In the genomic region with DNA sequence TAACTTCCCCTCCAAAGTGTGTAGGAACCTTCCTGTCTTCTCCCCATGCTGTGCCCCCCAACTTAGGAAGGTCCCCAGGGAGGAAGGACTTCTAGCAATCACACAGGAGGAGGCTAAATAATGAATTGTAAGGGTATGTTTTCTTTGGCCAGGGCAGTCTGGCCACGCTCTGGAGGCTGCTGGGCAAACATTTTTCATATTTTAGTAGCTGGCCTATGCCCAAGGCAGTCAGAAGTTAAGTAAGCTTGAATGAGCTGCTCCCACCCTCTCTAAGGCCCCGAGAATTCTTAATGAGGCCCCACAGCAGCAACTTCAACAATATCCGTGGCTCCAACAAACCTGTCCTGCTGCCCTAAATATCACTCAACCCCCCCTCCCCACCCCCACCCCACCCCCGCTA, we compare ENCODE assay signal across 11 mouse cellular contexts. TPM values are rescaled to one million over a fixed set of nuclear protein-coding genes. Genes with fewer than 3 reads are reported as not detected.
A peak's percentile ranks its signal among the peaks of the same experiment; 100 is the strongest.
DNase-seq lines count a peak whose midpoint lies in the region; ATAC-seq lines count a peak whose summit lies in the region.
"Had no signal": no experiment of that assay in that cellular context is flagged by ENCODE, and none has a peak within 500 bp of the region (broad histone marks: within the 10 kb centered on the region; RNA-seq: fewer than 3 reads in every experiment).

No protein-coding gene starts in this region.

- peaks cover 36 to 59% of the 10 kb centered on the region in 2 experiments for H3K4me1 ChIP-seq in heart, embryonic 14.5 days (ENCODE audit: control insufficient read depth in 2 of 2, insufficient read depth in 2 of 2, low read length in 2 of 2)
- H3K4me1 ChIP-seq in limb, embryonic 15.5 days, result peaks cover 69% of the 10 kb centered on the region

- 39% methylated on average over 4 of the region's 4 CpGs for WGBS in heart, embryonic 14.5 days
- 8% methylated on average over 4 of the region's 4 CpGs for WGBS in limb, embryonic 15.5 days

- no peaks in the 10 kb centered on the region for H3K27me3 ChIP-seq in heart, embryonic 14.5 days (ENCODE audit: control insufficient read depth, insufficient read depth, low read length)
- H3K27me3 ChIP-seq in limb, embryonic 15.5 days, result no peaks in the 10 kb centered on the region

- H3K27ac ChIP-seq in heart, embryonic 14.5 days (replicated peaks in 1 of 2; ENCODE audit: control insufficient read depth in 1 of 2, insufficient read depth in 1 of 2, low read depth in 2 of 2, low read length in 2 of 2), result peak overlapping the region in 1 of 2 experiments; percentile 46; a peak in 1 of 4 replicates
- H3K27ac ChIP-seq in limb, embryonic 15.5 days, result peak overlapping the region; percentile 34
- H3K27ac ChIP-seq: left cerebral cortex, adult 2 months had no signal

- H3K9me3 ChIP-seq in heart, embryonic 14.5 days (ENCODE audit: control insufficient read depth, low read length), result no peaks in the 10 kb centered on the region
- no peaks in the 10 kb centered on the region for H3K9me3 ChIP-seq in limb, embryonic 15.5 days
- H3K9me3 ChIP-seq: G1E had no signal

- H3K4me3 ChIP-seq in heart, embryonic 14.5 days (ENCODE audit: control insufficient read depth in 1 of 2, insufficient read depth in 1 of 2, low read depth in 1 of 2, low read length in 2 of 2), result no peak overlapping the region
- H3K4me3 ChIP-seq in limb, embryonic 15.5 days, result no peak overlapping the region
- H3K4me3 ChIP-seq: left cerebral cortex, adult 2 months had no signal

- peak overlapping the region; percentile 26 for H3K4me2 ChIP-seq in heart, embryonic 14.5 days (ENCODE audit: low read length)
- peak overlapping the region; percentile 14 for H3K4me2 ChIP-seq in limb, embryonic 15.5 days

- peak overlapping the region; percentile 39; the same call in 1 of the 2 replicates for H3K9ac ChIP-seq in heart, embryonic 14.5 days (ENCODE audit: low read length)
- no peak overlapping the region for H3K9ac ChIP-seq in limb, embryonic 15.5 days

- no peak for ATAC-seq in heart, embryonic 14.5 days (ENCODE audit: insufficient number of reproducible peaks, insufficient read depth, low FRiP score, low read depth)
- ATAC-seq in limb, embryonic 15.5 days (ENCODE audit: insufficient number of reproducible peaks, low FRiP score, low TSS enrichment, low read depth), result no peak

- intact Hi-C loops in heart, postnatal 14 days (cut with DNase I), result loop anchor here (1.0 kb wide), 1 partner anchor 8 kb away; no protein-coding TSS in a partner anchor

- no peak for DNase-seq in heart, postnatal 14 days
- DNase-seq in Muller cell, postnatal 12 days (ENCODE audit: inconsistent ontology term), result peak; percentile 71
- peak; percentile 40 for DNase-seq in kidney, adult 18-20 months
- no peak for DNase-seq in ovary, postnatal 10 days (ENCODE audit: low spot score)
- no peak for DNase-seq in left cerebral cortex, adult 9 months (ENCODE audit: low spot score in 2 of 2)
- no peak for DNase-seq in right cerebral cortex, postnatal 25 days
- DNase-seq: gastrocnemius, postnatal 25 days had no signal

- H3K36me3 ChIP-seq in heart, embryonic 14.5 days (ENCODE audit: control insufficient read depth, insufficient read depth, low read length), result no peaks in the 10 kb centered on the region
- no peaks in the 10 kb centered on the region for H3K36me3 ChIP-seq in limb, embryonic 15.5 days
- H3K36me3 ChIP-seq: G1E had no signal

RNA-seq across cellular contexts. Expression of a gene that starts 16.5 kb away (rescaled TPM):
- 12.8 and 21.3 TPM in 2 replicates for polyA plus RNA-seq in heart, embryonic 14.5 days (2014; fragmentation: Nextera tagmentation; extraction: Ambion mirVana)
- 1 to 10 TPM; 9.1 to 9.2 TPM for total RNA-seq in heart, postnatal 14 days (2021)
- polyA plus RNA-seq in limb, embryonic 15.5 days (2015; fragmentation: Nextera tagmentation; extraction: Ambion mirVana), result 122 and 123 TPM in 2 replicates

RNA-seq across cellular contexts. Expression of a gene that starts 33.0 kb away (rescaled TPM):
- polyA plus RNA-seq in heart, embryonic 14.5 days (2014; fragmentation: Nextera tagmentation; extraction: Ambion mirVana), result 20.3 and 21.4 TPM in 2 replicates
- 10 to 100 TPM; 24.5 to 25.3 TPM for total RNA-seq in heart, postnatal 14 days (2021)
- 20.5 and 22.3 TPM in 2 replicates for polyA plus RNA-seq in limb, embryonic 15.5 days (2015; fragmentation: Nextera tagmentation; extraction: Ambion mirVana)

RNA-seq across cellular contexts. Expression of a gene that starts 33.2 kb away (rescaled TPM):
- 116 and 122 TPM in 2 replicates for polyA plus RNA-seq in heart, embryonic 14.5 days (2014; fragmentation: Nextera tagmentation; extraction: Ambion mirVana)
- total RNA-seq in heart, postnatal 14 days (2021), result 100 to 1,000 TPM; 106 to 121 TPM
- polyA plus RNA-seq in limb, embryonic 15.5 days (2015; fragmentation: Nextera tagmentation; extraction: Ambion mirVana), result 88.4 and 91.3 TPM in 2 replicates

RNA-seq across cellular contexts. Expression of a gene that starts 37.3 kb away (rescaled TPM):
- 31.3 and 34.3 TPM in 2 replicates for polyA plus RNA-seq in heart, embryonic 14.5 days (2014; fragmentation: Nextera tagmentation; extraction: Ambion mirVana)
- 10 to 100 TPM; 30.3 to 37.6 TPM for total RNA-seq in heart, postnatal 14 days (2021)
- 53.4 and 63.3 TPM in 2 replicates for polyA plus RNA-seq in limb, embryonic 15.5 days (2015; fragmentation: Nextera tagmentation; extraction: Ambion mirVana)

RNA-seq across cellular contexts. Expression of a gene that starts 56.8 kb away (rescaled TPM):
- 15.6 and 17.8 TPM in 2 replicates for polyA plus RNA-seq in heart, embryonic 14.5 days (2014; fragmentation: Nextera tagmentation; extraction: Ambion mirVana)
- total RNA-seq in heart, postnatal 14 days (2021), result 100 to 1,000 TPM in 1 of 2 experiments, 10 to 100 TPM in 1; 93.0 to 109 TPM
- polyA plus RNA-seq in limb, embryonic 15.5 days (2015; fragmentation: Nextera tagmentation; extraction: Ambion mirVana), result 6.4 and 7.1 TPM in 2 replicates

Comparison
In these comparisons a context has a peak if more than half of its experiments do, and no peak if none do; other contexts are left out.
1. DNase-seq: peak in Muller cell, postnatal 12 days (single experiment) and kidney, adult 18-20 months (single experiment); none in heart, postnatal 14 days (0 of 2), ovary, postnatal 10 days (single experiment), left cerebral cortex, adult 9 months (0 of 2) and right cerebral cortex, postnatal 25 days (single experiment).